Mouse (Mus musculus) embryo, embryonic 11.5 days (tissue): ENCODE results near the gene Grin2a.

Experiments
- DNase-seq: peaks from one replicate; pipeline ENCODE4 v3.0.0-alpha.2; 2012; ENCODE audit warnings: low read depth, low spot score

Grin2a gene

GRCm38 (mm10) chr16:9994951-9995813, at the start of gene Grin2a:
Gene Grin2a (minus strand): TSS chr16:9995560.
- no peak for DNase-seq

GRCm38 (mm10) chr16:10035582-10036215, 40.3 kb upstream of the Grin2a start:
- DNase-seq = no peak

- no peak for DNase-seq
These were observed 38.1 kb upstream of the Grin2a start for GRCm38 (mm10) chr16:10033416-10033979.

GRCm38 (mm10) chr16:10031891-10032290, 36.5 kb upstream of the Grin2a start:
- DNase-seq = no peak

GRCm38 (mm10) chr16:10026741-10027140, 31.4 kb upstream of the Grin2a start:
- DNase-seq = no peak

- no peak for DNase-seq
These were observed 14.4 kb upstream of the Grin2a start for GRCm38 (mm10) chr16:10009743-10010142.

GRCm38 (mm10) chr16:10005606-10006005, 10.2 kb upstream of the Grin2a start:
- no peak for DNase-seq

- no peak for DNase-seq
These were observed 8.7 kb upstream of the Grin2a start for GRCm38 (mm10) chr16:10004096-10004495.

- no peak for DNase-seq
These were observed 7.6 kb upstream of the Grin2a start for GRCm38 (mm10) chr16:10003001-10003400.

- DNase-seq = no peak
These were observed 6.2 kb upstream of the Grin2a start for GRCm38 (mm10) chr16:10001601-10002000.

- DNase-seq = no peak
These were observed 4.6 kb upstream of the Grin2a start for GRCm38 (mm10) chr16:9999926-10000325.

GRCm38 (mm10) chr16:9997931-9998330, 2.6 kb upstream of the Grin2a start:
- DNase-seq = no peak

- no peak for DNase-seq
These were observed 452 bp upstream of the Grin2a start for GRCm38 (mm10) chr16:9995814-9996210.

GRCm38 (mm10) chr16:9994041-9994950, 1.1 kb downstream of the Grin2a start:
- no peak for DNase-seq

- no peak for DNase-seq
These were observed 1.9 kb downstream of the Grin2a start for GRCm38 (mm10) chr16:9993255-9994040.

- no peak for DNase-seq
These were observed 2.6 kb downstream of the Grin2a start for GRCm38 (mm10) chr16:9992773-9993221.

GRCm38 (mm10) chr16:9992076-9992772, 3.1 kb downstream of the Grin2a start:
- DNase-seq = no peak

GRCm38 (mm10) chr16:9985041-9985440, 10.3 kb downstream of the Grin2a start:
- no peak for DNase-seq

- no peak for DNase-seq
These were observed 14.7 kb downstream of the Grin2a start for GRCm38 (mm10) chr16:9980641-9981040.

GRCm38 (mm10) chr16:9978173-9978572, 17.2 kb downstream of the Grin2a start:
- no peak for DNase-seq
